Mouse (Mus musculus) bone marrow, adult 2 months (tissue): ENCODE results near the gene Morf4l1. TPM values are rescaled to one million over a fixed set of nuclear protein-coding genes. Genes with fewer than 3 reads are reported as not detected.

ENCODE experiments used
- H3K27ac ChIP-seq: fragments of 200-500 bp; 2 replicates; pipeline ENCODE4 v1.5.1; 2012; ENCODE audit warnings: low read depth, mild to moderate bottlenecking, control low read depth, inconsistent platforms, low read length; ENCODE audit not compliant: control insufficient read depth, poor library complexity, insufficient read depth
- H3K4me1 ChIP-seq: fragments of 200-500 bp; 2 replicates; pipeline ENCODE4 v1.6.1; 2011; ENCODE audit warnings: low read length; ENCODE audit not compliant: control insufficient read depth, insufficient read depth
- H3K4me3 ChIP-seq: fragments of 200-500 bp; replicated peaks from 2 replicates; pipeline ENCODE3; 2011; ENCODE audit warnings: mild to moderate bottlenecking, low read depth, low read length, control low read depth; ENCODE audit not compliant: control insufficient read depth
- CTCF ChIP-seq: fragments of 200-500 bp; IDR thresholded peaks from 2 replicates; pipeline ENCODE4 v1.5.1; 2011; ENCODE audit warnings: low read length, control low read depth; ENCODE audit not compliant: control insufficient read depth, insufficient read depth
- POLR2A ChIP-seq: fragments of 200-500 bp; IDR thresholded peaks from 2 replicates; pipeline ENCODE4 v1.6.1; 2011; ENCODE audit warnings: low read depth, mild to moderate bottlenecking, control low read depth, low read length, borderline replicate concordance; ENCODE audit not compliant: control insufficient read depth
- WGBS: fragments of 180-500 bp; shearing (Covaris S2); methylation state at CpG from one replicate; pipeline ENCODE4 v1.1.7; 2018; 5-methylcytosine and 5-hydroxymethylcytosine counted together
- polyA plus RNA-seq: library from polyadenylated mRNA; stranded (reverse); fragments of >200 nt; gene quantifications from 2 replicates; pipeline ENCODE4 v1.2.4, GENCODE M21; 2011; ENCODE audit warnings: low replicate concordance; ENCODE audit not compliant: missing spikeins, insufficient read depth, insufficient read length

Morf4l1 gene
- polyA plus RNA-seq, 1 experiment: 177 TPM

DNA sequence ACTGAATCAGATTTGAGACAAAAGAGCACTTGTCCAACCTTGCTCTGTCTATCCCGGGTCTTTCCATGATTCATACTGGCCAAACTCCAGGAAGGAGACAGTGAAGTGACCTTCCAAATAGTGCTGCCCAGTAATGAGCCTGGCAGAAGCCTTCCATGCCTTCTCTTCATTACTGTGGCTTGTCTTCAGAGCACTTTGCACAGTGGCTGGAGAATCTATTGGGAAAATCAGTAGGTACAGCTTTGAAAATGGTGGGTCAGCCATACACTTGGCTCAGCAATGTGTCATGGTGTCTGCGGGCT lies 54.0 kb downstream of the Morf4l1 start:
- H3K4me1 ChIP-seq: peaks cover 7% of the 10 kb centered on the region
- peak overlapping the region; percentile 80; the same call in 1 of the 2 replicates for H3K27ac ChIP-seq
- H3K4me3 ChIP-seq: no peak overlapping the region
- TF ChIP-seq POLR2A (no peak), CTCF (no peak)
- 59% methylated on average over 2 of the region's 2 CpGs for WGBS

DNA sequence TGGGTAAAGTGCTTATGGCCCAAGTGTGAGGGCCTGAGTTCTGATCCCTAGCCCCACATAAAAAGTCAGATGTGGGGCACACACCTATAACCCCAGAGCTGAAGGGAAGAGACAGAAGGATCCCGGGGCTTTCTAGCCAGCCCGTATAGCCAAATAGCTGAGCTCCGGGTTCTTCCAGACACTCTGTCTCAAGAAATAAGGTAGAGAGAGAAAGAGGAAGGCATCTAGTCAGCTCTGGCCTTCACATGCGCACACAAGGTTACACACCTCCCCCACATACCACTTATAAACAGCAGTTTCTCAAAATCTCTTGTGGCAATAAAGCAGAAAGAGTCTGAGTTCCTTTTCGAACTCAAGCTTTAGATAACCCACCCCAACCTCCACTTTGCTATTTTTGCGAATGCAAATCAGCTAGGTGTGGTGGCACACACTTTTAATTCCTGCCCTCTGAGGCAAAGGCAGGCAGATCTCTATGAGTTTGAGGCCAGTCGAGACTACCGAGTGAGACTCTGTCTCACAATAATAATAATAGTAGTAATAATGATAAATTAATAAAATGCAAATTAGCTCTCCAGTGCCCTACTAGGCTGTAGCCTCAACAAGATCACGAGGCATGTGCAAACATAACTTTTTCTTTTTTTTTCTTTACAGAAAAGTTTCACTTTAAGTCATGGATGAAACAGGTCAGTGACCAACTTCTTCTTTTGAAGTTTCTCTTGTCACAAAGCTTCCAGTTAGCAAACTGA lies 54.6 kb downstream of the Morf4l1 start:
- H3K27ac ChIP-seq: peak overlapping the region; percentile 62

DNA sequence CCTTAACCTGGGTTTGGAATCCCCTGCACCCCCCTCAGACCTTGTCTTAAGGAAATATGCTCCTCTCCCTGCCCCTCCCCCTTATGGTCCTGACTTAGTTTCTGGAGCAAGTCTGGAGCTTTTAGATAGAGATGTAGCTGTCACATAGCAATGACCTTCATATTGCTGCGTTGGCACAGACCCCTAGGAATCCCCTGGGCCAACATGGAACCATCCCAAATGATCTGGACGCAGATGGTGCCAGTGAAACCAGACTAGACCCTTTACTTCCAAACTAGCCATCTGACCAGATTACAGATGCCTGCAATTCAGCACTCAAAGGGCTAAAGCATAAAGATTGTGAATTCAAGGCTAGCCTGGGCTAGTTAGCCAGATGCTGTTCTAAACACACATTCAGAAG lies 57.9 kb downstream of the Morf4l1 start:
- TF ChIP-seq CTCF (no peak), POLR2A (no peak)
- peaks cover 6% of the 10 kb centered on the region for H3K4me1 ChIP-seq
- H3K27ac ChIP-seq: no peak overlapping the region
- WGBS: 71% methylated on average over 2 of the region's 2 CpGs
- no peak overlapping the region for H3K4me3 ChIP-seq

More for the DNA sequence above, 54.6 kb downstream of the Morf4l1 start:
- Histone ChIP-seq H3K4me3 (no peak overlapping the region), H3K4me1 (peaks cover 7% of the 10 kb centered on the region)
- 9% methylated on average over 9 of the region's 9 CpGs for WGBS
- no peak for TF ChIP-seq CTCF
- no peak for TF ChIP-seq POLR2A

DNA sequence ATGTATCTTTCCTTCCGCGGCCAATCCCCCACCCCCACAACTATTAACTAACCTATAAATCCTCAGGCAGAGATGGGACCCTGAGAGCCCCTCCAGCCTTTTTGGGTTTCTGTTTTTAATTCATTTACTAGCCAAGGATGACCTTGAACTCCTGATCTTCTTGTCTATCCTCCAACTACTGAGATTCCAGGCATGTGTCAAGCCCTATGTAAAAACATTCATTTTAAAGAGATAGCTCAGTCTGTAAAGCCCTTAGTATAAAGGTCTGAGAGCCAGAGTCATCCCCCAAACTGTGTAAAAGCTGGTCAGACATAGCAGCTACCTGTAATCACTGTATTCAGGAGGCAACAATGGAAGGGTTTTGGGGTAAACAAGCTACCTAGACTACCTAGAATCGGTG lies 58.7 kb downstream of the Morf4l1 start:
- 77% methylated on average over 3 of the region's 3 CpGs for WGBS
- TF ChIP-seq CTCF (no peak), POLR2A (no peak)
- Histone ChIP-seq H3K4me1 (peaks cover 4% of the 10 kb centered on the region), H3K4me3 (peak overlapping the region; percentile 7), H3K27ac (no peak overlapping the region)

DNA sequence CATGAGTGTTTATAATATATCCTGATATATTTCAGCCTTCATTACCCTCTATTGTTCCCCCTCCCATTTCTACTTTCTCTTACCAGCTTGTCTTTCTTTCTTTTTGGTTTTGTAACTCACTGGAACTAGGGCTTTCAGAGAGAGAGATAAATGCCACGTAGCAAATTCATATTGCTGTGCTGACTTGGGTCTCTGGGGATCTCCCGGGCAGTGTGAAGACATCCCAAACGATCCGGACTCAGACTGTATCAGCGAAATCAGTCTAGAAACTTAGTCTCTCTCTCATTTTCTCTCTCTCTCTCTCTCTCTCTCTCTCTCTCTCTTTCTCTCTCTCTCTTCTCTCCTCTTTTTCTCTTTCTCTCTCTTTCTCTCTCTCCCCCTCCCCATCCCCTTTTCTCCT lies 59.2 kb downstream of the Morf4l1 start:
- TF ChIP-seq CTCF: no peak
- TF ChIP-seq POLR2A: no peak
- H3K27ac ChIP-seq: no peak overlapping the region
- peak overlapping the region; percentile 57 for H3K4me3 ChIP-seq
- 40% methylated on average over 5 of the region's 5 CpGs for WGBS
- peaks cover 1% of the 10 kb centered on the region for H3K4me1 ChIP-seq

DNA sequence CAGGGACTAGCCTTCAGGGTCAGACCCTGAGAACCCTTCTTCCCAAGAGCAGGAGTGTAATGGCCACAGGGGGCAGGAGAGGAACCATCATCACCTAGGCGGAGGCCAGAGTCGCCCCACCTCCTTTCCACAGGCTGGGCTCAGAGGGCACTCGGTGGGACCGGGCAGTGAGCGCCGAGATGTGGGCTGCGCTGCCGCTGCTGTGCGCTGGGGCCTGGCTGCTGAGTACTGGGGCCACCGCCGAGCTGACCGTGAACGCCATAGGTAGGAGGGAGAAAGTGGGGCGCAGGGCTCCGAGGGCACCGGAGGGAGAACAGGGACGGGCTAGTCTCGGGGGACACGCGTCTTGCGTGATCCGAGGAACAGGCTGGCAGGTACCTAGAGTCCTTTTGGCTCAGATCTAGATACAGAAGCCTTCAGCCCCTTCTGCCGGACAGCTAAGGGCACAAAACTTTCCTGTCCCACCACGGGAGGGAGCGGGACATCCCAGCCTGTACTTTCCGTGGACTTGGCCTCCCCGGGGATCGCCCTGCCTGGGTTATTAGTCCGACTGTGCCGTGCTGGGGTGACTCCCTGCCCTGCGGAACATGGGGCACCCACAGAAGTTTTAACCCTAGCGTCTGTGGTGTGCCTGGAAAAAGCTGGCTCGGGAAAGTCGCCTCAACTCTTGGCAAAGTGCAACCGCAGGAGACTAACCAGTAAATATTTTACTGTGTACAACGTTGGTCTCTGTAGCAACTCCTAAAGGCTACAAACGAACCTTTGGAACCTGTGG lies 60.0 kb downstream of the Morf4l1 start:
- TF ChIP-seq POLR2A (peak; percentile 77; the same call in 1 of the 2 replicates), CTCF (peak; percentile 73)
- Histone ChIP-seq H3K4me1 (peaks cover 1% of the 10 kb centered on the region), H3K27ac (peak overlapping the region; percentile 90), H3K4me3 (peak overlapping the region; percentile 82)
- under 1% methylated on average over 37 of the region's 37 CpGs for WGBS

DNA sequence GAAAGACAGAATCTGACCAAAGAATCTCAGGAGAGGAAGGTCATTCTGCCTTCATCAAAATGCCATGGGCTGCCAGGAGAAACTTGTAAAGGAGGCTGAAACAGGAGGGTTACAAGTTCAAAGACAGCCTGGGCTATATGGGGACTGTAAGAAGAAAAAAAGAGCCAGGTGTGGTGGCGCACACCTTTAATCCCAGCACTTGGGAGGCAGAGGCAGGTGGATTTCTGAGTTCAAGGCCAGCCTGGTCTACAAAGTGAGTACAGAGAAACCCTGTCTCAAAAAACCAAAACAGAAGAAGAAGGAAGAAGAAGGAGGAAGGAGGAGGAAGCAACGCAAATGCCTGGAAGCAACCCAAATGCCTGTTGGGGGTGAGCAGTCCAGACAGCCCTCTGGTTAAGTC lies 60.7 kb downstream of the Morf4l1 start, which contains the start of gene Ctsh:
TSS of gene Ctsh (plus strand) at position 301 of the 400 bp plus-strand sequence.
- Histone ChIP-seq H3K4me1 (peaks cover 1% of the 10 kb centered on the region), H3K27ac (peak within 1 kb of the TSS; percentile 90), H3K4me3 (peak within 1 kb of the TSS; percentile 82)
- 42% methylated on average over 2 of the region's 2 CpGs for WGBS
- TF ChIP-seq POLR2A: no peak
- TF ChIP-seq CTCF: no peak

DNA sequence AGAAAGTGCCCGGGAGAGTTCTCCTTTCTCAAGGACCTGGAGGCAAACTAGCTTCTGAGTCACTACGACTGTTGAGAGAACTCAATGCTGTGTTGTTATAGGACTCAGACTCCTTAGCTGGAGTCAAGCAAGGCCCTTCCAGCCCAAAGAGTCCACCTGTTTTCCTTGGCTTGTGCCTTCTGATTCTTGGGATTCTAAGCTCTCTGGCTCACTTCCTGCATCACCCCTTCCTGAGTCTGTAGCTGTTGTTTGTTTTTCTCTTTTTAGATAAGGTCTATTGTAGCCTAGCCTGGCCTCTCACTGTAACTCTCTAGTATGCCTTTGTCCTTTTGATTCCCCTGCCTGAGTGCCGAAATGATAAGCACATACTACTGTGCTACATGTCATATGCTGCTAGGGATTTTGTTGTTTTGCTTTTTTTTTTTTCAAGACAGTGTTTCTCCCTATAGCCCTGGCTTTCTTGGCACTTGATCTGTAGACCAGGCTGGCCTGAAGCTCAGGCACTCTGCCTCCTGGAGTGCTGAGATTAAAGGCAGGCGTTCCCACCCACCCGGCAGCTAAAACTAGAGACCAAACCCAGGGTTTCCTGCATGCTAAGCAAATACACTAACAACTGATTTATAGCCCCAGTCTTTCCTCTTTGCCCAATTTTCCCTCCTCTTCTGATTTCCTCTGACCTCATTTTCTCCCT lies 66.5 kb downstream of the Morf4l1 start:
- no peak overlapping the region for H3K27ac ChIP-seq
- WGBS: 39% methylated on average over 5 of the region's 5 CpGs
- no peak overlapping the region for H3K4me3 ChIP-seq
- no peak for TF ChIP-seq POLR2A
- no peak for TF ChIP-seq CTCF
- no peaks in the 10 kb centered on the region for H3K4me1 ChIP-seq
